Mouse (Mus musculus): ENCODE measurements around the gene Nek7. TPM values are rescaled to one million over a fixed set of nuclear protein-coding genes. Genes with fewer than 3 reads are reported as not detected.

Gene Nek7
- total and polyA plus RNA-seq, 3 experiments: 4.7 to 9.1 TPM; not detected in 1

GRCm38 (mm10) chr1:138643306-138643830, 23.4 kb upstream of the Nek7 start:
- no peak overlapping the region for H3K27ac ChIP-seq (ENCODE audit: control insufficient read depth, low read depth, low read length)
- H3K9ac ChIP-seq (ENCODE audit: control insufficient read depth, low read depth, low read length, poor library complexity, severe bottlenecking): no peak overlapping the region
- DNase-seq (ENCODE audit: low read depth, low spot score): no peak
- no peaks in the 10 kb centered on the region for H3K36me3 ChIP-seq (ENCODE audit: control insufficient read depth in 1 of 2, insufficient read depth in 2 of 2, low read length in 2 of 2)
- H3K79me2 ChIP-seq (ENCODE audit: control insufficient read depth, insufficient read depth, low read length, poor library complexity): no peaks in the 10 kb centered on the region
- TF ChIP-seq UBTF (IDR thresholded peaks at IDR 0.05; ENCODE audit: borderline replicate concordance, insufficient read depth, low read depth, low read length) (no peak), USF2 (IDR thresholded peaks at IDR 0.05; ENCODE audit: borderline replicate concordance in 1 of 2, insufficient read depth in 1 of 2, low read depth in 1 of 2, low read length in 2 of 2) (no peak), MYB (IDR thresholded peaks at IDR 0.05; ENCODE audit: low read depth, low read length) (no peak), NRF1 (IDR thresholded peaks at IDR 0.05; ENCODE audit: insufficient read depth, low read depth, low read length, poor library complexity, severe bottlenecking) (no peak), POLR2AphosphoS2 (IDR thresholded peaks at IDR 0.05; ENCODE audit: low read length) (no peak), CHD1 (IDR thresholded peaks at IDR 0.05; ENCODE audit: low read depth, low read length) (no peak)
- H3K4me3 ChIP-seq (ENCODE audit: control insufficient read depth in 1 of 2, insufficient read depth in 1 of 2, low read depth in 2 of 2, low read length in 2 of 2): no peak overlapping the region
- no peaks in the 10 kb centered on the region for H3K9me3 ChIP-seq (replicated peaks; ENCODE audit: insufficient read depth, low read length)
- no peaks in the 10 kb centered on the region for H3K4me1 ChIP-seq (ENCODE audit: control insufficient read depth in 1 of 2, insufficient read depth in 2 of 2, low read length in 2 of 2)
- no peaks in the 10 kb centered on the region for H3K27me3 ChIP-seq (ENCODE audit: control insufficient read depth in 1 of 2, insufficient read depth in 2 of 2, low read length in 2 of 2)

GRCm38 (mm10) chr1:138640934-138641461, 21.1 kb upstream of the Nek7 start:
- TF ChIP-seq SMC3 (IDR thresholded peaks at IDR 0.05; ENCODE audit: low read depth, low read length) (no peak), POLR2A (IDR thresholded peaks at IDR 0.05; ENCODE audit: control insufficient read depth in 1 of 2, insufficient read depth in 1 of 2, low read depth in 1 of 2, low read length in 2 of 2, poor library complexity in 1 of 2) (no peak), CHD2 (IDR thresholded peaks at IDR 0.05; ENCODE audit: low read length) (no peak)
- Histone ChIP-seq H3K4me1 (ENCODE audit: control insufficient read depth in 1 of 2, insufficient read depth in 2 of 2, low read length in 2 of 2) (no peaks in the 10 kb centered on the region), H3K27me3 (ENCODE audit: control insufficient read depth in 1 of 2, insufficient read depth in 2 of 2, low read length in 2 of 2) (no peaks in the 10 kb centered on the region), H3K9me3 (replicated peaks; ENCODE audit: insufficient read depth, low read length) (no peaks in the 10 kb centered on the region), H3K79me2 (ENCODE audit: control insufficient read depth, insufficient read depth, low read length, poor library complexity) (no peaks in the 10 kb centered on the region), H3K27ac (ENCODE audit: control insufficient read depth, low read depth, low read length) (no peak overlapping the region), H3K36me3 (ENCODE audit: control insufficient read depth in 1 of 2, insufficient read depth in 2 of 2, low read length in 2 of 2) (no peaks in the 10 kb centered on the region), H3K4me3 (ENCODE audit: control insufficient read depth in 1 of 2, insufficient read depth in 1 of 2, low read depth in 2 of 2, low read length in 2 of 2) (no peak overlapping the region), H3K9ac (ENCODE audit: control insufficient read depth, low read depth, low read length, poor library complexity, severe bottlenecking) (no peak overlapping the region)
- no peak for DNase-seq (ENCODE audit: low read depth, low spot score)

GRCm38 (mm10) chr1:138637850-138638249, 17.9 kb upstream of the Nek7 start:
- Histone ChIP-seq H3K4me3 (ENCODE audit: control insufficient read depth in 1 of 2, insufficient read depth in 1 of 2, low read depth in 2 of 2, low read length in 2 of 2) (no peak overlapping the region), H3K79me2 (ENCODE audit: control insufficient read depth, insufficient read depth, low read length, poor library complexity) (no peaks in the 10 kb centered on the region), H3K27me3 (ENCODE audit: control insufficient read depth in 1 of 2, insufficient read depth in 2 of 2, low read length in 2 of 2) (no peaks in the 10 kb centered on the region), H3K27ac (ENCODE audit: control insufficient read depth, low read depth, low read length) (no peak overlapping the region), H3K9ac (ENCODE audit: control insufficient read depth, low read depth, low read length, poor library complexity, severe bottlenecking) (no peak overlapping the region), H3K9me3 (replicated peaks; ENCODE audit: insufficient read depth, low read length) (no peaks in the 10 kb centered on the region), H3K36me3 (ENCODE audit: control insufficient read depth in 1 of 2, insufficient read depth in 2 of 2, low read length in 2 of 2) (no peaks in the 10 kb centered on the region), H3K4me1 (ENCODE audit: control insufficient read depth in 1 of 2, insufficient read depth in 2 of 2, low read length in 2 of 2) (no peaks in the 10 kb centered on the region)
- DNase-seq (ENCODE audit: low read depth, low spot score): peak; percentile 20
- TF ChIP-seq TCF12 (IDR thresholded peaks at IDR 0.05; ENCODE audit: low read depth, low read length): no peak
- no peak for TF ChIP-seq SIN3A (IDR thresholded peaks at IDR 0.05; ENCODE audit: low read length)
- TF ChIP-seq USF2 (IDR thresholded peaks at IDR 0.05; ENCODE audit: borderline replicate concordance in 1 of 2, insufficient read depth in 1 of 2, low read depth in 1 of 2, low read length in 2 of 2): no peak
- peak; percentile 55 for TF ChIP-seq ZC3H11A (IDR thresholded peaks at IDR 0.05; ENCODE audit: low read depth, low read length)
- TF ChIP-seq ETS1 (IDR thresholded peaks at IDR 0.05; ENCODE audit: low read depth, low read length): no peak
- TF ChIP-seq MXI1 (IDR thresholded peaks at IDR 0.05; ENCODE audit: low read depth, low read length): no peak
- TF ChIP-seq MAZ (IDR thresholded peaks at IDR 0.05; ENCODE audit: low read depth, low read length): no peak
- no peak for TF ChIP-seq POLR2AphosphoS5 (IDR thresholded peaks at IDR 0.05; ENCODE audit: borderline replicate concordance, low read depth, low read length)
- peak; percentile 68 for TF ChIP-seq SMC3 (IDR thresholded peaks at IDR 0.05; ENCODE audit: low read depth, low read length)
- peak; percentile 47 for TF ChIP-seq RAD21 (IDR thresholded peaks at IDR 0.05; ENCODE audit: low read depth, low read length)
- no peak for TF ChIP-seq E2F4 (IDR thresholded peaks at IDR 0.05; ENCODE audit: borderline replicate concordance, low read depth, low read length)
- no peak for TF ChIP-seq ZKSCAN1 (IDR thresholded peaks at IDR 0.05; ENCODE audit: low read depth, low read length)
- TF ChIP-seq POLR2AphosphoS2 (IDR thresholded peaks at IDR 0.05; ENCODE audit: low read length): no peak
- no peak for TF ChIP-seq POLR2A (IDR thresholded peaks at IDR 0.05; ENCODE audit: control insufficient read depth in 1 of 2, insufficient read depth in 1 of 2, low read depth in 1 of 2, low read length in 2 of 2, poor library complexity in 1 of 2)
- TF ChIP-seq CHD2 (IDR thresholded peaks at IDR 0.05; ENCODE audit: low read length): no peak
- no peak for TF ChIP-seq ZMIZ1 (IDR thresholded peaks at IDR 0.05; ENCODE audit: low read depth, low read length)
- TF ChIP-seq RCOR1 (IDR thresholded peaks at IDR 0.05; ENCODE audit: low read depth, low read length): no peak
- TF ChIP-seq MEF2A (IDR thresholded peaks at IDR 0.05; ENCODE audit: extremely low read depth, insufficient replicate concordance, low read depth, low read length, poor library complexity, severe bottlenecking): no peak
- peak in 2 of 3 experiments; percentile 46 to 57; a peak in 4 of 6 replicates for TF ChIP-seq CTCF (IDR thresholded peaks at IDR 0.05 in 2 of 3, conservative IDR thresholded peaks at IDR 0.05 in 1 of 3; ENCODE audit: control insufficient read depth in 1 of 3, insufficient read depth in 1 of 3, low read depth in 2 of 3, low read length in 3 of 3, poor library complexity in 1 of 3, severe bottlenecking in 1 of 3)
- TF ChIP-seq NRF1 (IDR thresholded peaks at IDR 0.05; ENCODE audit: insufficient read depth, low read depth, low read length, poor library complexity, severe bottlenecking): no peak
